Mouse (Mus musculus): ENCODE results near the gene Ldlrad1. TPM values are rescaled to one million over a fixed set of nuclear protein-coding genes. Genes with fewer than 3 reads are reported as not detected.
A peak's percentile ranks its signal among the peaks of the same experiment; 100 is the strongest.

Gene Ldlrad1
- polyA plus RNA-seq, 1 experiment from 2014 or later: not detected

DNA sequence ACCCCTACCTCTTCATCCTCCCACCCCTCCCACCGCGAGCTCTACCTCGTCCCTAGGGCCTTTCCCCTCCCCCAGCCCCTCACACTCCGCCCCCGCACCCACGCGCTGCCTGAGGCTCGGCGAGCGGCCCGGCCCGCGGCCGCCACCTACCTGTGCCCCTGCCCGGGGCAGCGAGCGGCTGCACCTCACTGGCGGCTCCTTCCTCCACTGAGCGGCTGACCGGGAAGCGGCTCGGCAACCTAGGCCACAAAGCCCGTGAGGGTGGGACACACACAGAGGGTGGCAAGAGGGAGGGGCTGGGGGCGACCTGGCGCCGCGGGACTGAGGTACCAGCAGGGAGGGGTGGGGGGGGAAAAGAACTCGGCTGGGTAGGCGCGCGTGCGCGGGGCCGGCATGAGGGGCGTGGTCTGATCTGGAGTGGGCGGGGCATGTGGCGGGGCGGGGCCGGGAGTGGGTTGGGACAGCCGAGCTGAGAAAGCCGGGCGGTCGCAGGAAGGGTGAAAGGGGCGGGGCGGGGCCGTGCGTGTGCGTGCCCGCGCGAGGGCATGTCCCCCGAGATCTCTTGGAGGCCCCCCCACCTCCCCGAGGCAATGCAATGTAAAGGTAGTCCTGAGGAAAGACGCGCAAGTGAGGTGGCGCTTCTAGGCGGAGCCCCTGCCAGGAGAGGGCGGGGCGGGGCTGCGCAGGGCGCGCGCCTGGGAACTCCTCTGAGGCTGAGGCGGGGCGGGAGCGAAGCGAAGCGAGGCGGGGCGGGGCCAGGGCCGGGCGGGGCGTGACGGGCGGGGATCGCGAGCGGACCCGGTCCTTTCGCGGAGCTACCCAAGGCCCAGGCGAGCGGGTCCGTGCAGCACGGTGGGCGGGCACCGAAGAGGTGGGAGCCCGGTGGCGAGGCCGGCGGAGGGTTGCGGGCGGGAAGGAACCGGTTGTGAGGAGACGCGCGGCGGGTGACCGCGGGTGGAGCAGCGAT lies 44.4 kb downstream of the Ldlrad1 start, which contains the start of the genes Lrrc42 and Hspb11:
Gene Lrrc42, minus strand, starts transcription at position 408 of the 967 bp plus-strand sequence.
Gene Hspb11, plus strand, starts transcription at position 469 of the 967 bp plus-strand sequence.
- WGBS: under 1% methylated on average over 90 of the region's 101 CpGs
- peak; percentile 96 for ATAC-seq (ENCODE audit: insufficient read depth)
- peak; percentile 13; the same call in 1 of the 2 replicates for TF ChIP-seq CTCF (IDR thresholded peaks at IDR 0.05; ENCODE audit: low read depth)

DNA sequence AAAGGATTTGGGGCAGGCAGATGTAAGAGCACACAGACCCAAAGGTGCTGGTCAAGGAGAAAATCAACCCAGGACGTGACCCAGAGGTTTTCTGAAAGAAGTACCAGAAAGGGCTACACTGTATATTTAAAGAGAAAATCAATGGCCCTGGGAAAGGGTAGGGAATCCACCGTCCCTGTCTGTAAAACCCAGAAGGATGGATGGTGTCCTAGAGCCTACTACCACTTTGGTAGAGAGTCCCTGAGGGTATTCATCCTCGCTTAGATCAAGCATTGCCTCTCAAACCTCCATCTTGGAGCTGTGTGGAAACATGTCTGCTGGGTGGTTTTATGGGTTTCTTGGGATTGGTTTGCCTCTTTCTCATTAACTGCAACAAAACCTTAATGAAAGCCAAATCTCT lies 45.4 kb downstream of the Ldlrad1 start:
- no peak for ATAC-seq (ENCODE audit: insufficient read depth)
- peak overlapping the region; percentile 75 for H3K27ac ChIP-seq (ENCODE audit: low read depth)
- H3K9me3 ChIP-seq (ENCODE audit: low read depth, low read length): no peaks in the 10 kb centered on the region
- H3K9ac ChIP-seq: peak overlapping the region; percentile 79
- peak overlapping the region; percentile 85 for H3K4me3 ChIP-seq (ENCODE audit: low read depth, low read length)
- no peaks in the 10 kb centered on the region for H3K36me3 ChIP-seq (ENCODE audit: insufficient read depth)
- no peak for TF ChIP-seq CTCF (IDR thresholded peaks at IDR 0.05; ENCODE audit: low read depth)
- DNase-seq: no peak
- H3K4me1 ChIP-seq (ENCODE audit: insufficient read depth): no peaks in the 10 kb centered on the region; the same call in none of the 2 replicates
- H3K4me2 ChIP-seq: peak overlapping the region; percentile 72
- WGBS: 18% methylated on average over 3 of the region's 3 CpGs
- no peaks in the 10 kb centered on the region for H3K27me3 ChIP-seq (ENCODE audit: insufficient read depth, low read length)

More for the DNA sequence above, 44.4 kb downstream of the Ldlrad1 start, which contains the start of the genes Lrrc42 and Hspb11:
- no peaks in the 10 kb centered on the region for H3K27me3 ChIP-seq (ENCODE audit: insufficient read depth, low read length)
- peak; percentile 95 for DNase-seq
- no peaks in the 10 kb centered on the region; the same call in none of the 2 replicates for H3K4me1 ChIP-seq (ENCODE audit: insufficient read depth)
- no peaks in the 10 kb centered on the region for H3K36me3 ChIP-seq (ENCODE audit: insufficient read depth)
- no peaks in the 10 kb centered on the region for H3K9me3 ChIP-seq (ENCODE audit: low read depth, low read length)
- peak within 1 kb of the TSS; percentile 72 for H3K4me2 ChIP-seq
- peak within 1 kb of the TSS; percentile 79 for H3K9ac ChIP-seq
- H3K4me3 ChIP-seq (ENCODE audit: low read depth, low read length): peak within 1 kb of the TSS; percentile 85
- H3K27ac ChIP-seq (ENCODE audit: low read depth): peak within 1 kb of the TSS; percentile 79

DNA sequence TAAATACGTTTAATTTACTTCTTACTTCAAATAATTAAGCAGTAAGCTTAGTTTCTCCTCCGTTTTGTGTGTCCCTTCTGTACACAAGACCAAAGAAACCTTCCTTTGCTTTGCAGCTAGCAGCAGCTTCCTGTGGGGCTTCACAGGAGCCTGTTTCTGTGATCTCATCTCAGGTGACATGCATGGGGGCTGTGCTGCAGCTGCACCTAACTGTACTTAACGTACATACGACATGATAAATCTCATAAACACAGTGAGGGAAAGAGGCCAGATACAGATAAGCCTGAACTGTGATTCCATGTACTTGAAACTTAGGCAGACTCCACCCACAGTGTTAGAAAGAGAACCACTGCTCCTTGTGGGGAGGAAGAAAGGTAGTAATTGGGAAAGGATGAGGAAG lies 51.0 kb downstream of the Ldlrad1 start:
- Histone ChIP-seq H3K27ac (ENCODE audit: low read depth) (no peak overlapping the region), H3K9ac (no peak overlapping the region), H3K27me3 (ENCODE audit: insufficient read depth, low read length) (no peaks in the 10 kb centered on the region), H3K36me3 (ENCODE audit: insufficient read depth) (no peaks in the 10 kb centered on the region), H3K9me3 (ENCODE audit: low read depth, low read length) (no peaks in the 10 kb centered on the region), H3K4me1 (ENCODE audit: insufficient read depth) (no peaks in the 10 kb centered on the region), H3K4me2 (no peak overlapping the region), H3K4me3 (ENCODE audit: low read depth, low read length) (no peak overlapping the region)
- WGBS: 42% methylated on average over 4 of the region's 4 CpGs
- no peak for DNase-seq
- TF ChIP-seq CTCF (IDR thresholded peaks at IDR 0.05; ENCODE audit: low read depth): no peak
- no peak for ATAC-seq (ENCODE audit: insufficient read depth)

Other genes with a start within 250 kb of the Ldlrad1 start
- gene Mrpl37, start 142.3 kb upstream of the Ldlrad1 start, polyA plus RNA-seq (2014; fragmentation: Nextera tagmentation; extraction: Ambion mirVana): 106 and 115 TPM in 2 replicates
- gene Cyb5rl, start 142.2 kb upstream of the Ldlrad1 start, polyA plus RNA-seq (2014; fragmentation: Nextera tagmentation; extraction: Ambion mirVana): 5.3 and 6.7 TPM in 2 replicates
- not detected in 2 replicates for gene Cdcp2, start 112.3 kb upstream of the Ldlrad1 start, polyA plus RNA-seq (2014; fragmentation: Nextera tagmentation; extraction: Ambion mirVana)
- 321 and 337 TPM in 2 replicates for gene Tmem59, start 30.8 kb upstream of the Ldlrad1 start, polyA plus RNA-seq (2014; fragmentation: Nextera tagmentation; extraction: Ambion mirVana)
- 17.1 and 28.3 TPM in 2 replicates for gene Tceanc2, start 30.1 kb upstream of the Ldlrad1 start, polyA plus RNA-seq (2014; fragmentation: Nextera tagmentation; extraction: Ambion mirVana)
- 69.0 and 75.2 TPM in 2 replicates for gene Lrrc42, start 44.4 kb downstream of the Ldlrad1 start, polyA plus RNA-seq (2014; fragmentation: Nextera tagmentation; extraction: Ambion mirVana)
- 37.6 and 41.4 TPM in 2 replicates for gene Hspb11, start 44.4 kb downstream of the Ldlrad1 start, polyA plus RNA-seq (2014; fragmentation: Nextera tagmentation; extraction: Ambion mirVana)
- gene Dio1, start 98.0 kb downstream of the Ldlrad1 start, polyA plus RNA-seq (2014; fragmentation: Nextera tagmentation; extraction: Ambion mirVana): not detected in 2 replicates
- gene Yipf1, start 105.2 kb downstream of the Ldlrad1 start, polyA plus RNA-seq (2014; fragmentation: Nextera tagmentation; extraction: Ambion mirVana): 53.2 and 55.1 TPM in 2 replicates
- gene Ndc1, start 158.6 kb downstream of the Ldlrad1 start, polyA plus RNA-seq (2014; fragmentation: Nextera tagmentation; extraction: Ambion mirVana): 55.2 and 57.5 TPM in 2 replicates
- 2.9 and 3.0 TPM in 2 replicates for gene Glis1, start 225.4 kb downstream of the Ldlrad1 start, polyA plus RNA-seq (2014; fragmentation: Nextera tagmentation; extraction: Ambion mirVana)